Mouse (Mus musculus) embryo, embryonic 10 days (tissue): Measurements from ENCODE around the gene Mef2a.

Experiments
- DNase-seq: peaks from one replicate; pipeline ENCODE4 v3.0.0-alpha.2; 2015; ENCODE audit warnings: low spot score

The Mef2a gene

DNA sequence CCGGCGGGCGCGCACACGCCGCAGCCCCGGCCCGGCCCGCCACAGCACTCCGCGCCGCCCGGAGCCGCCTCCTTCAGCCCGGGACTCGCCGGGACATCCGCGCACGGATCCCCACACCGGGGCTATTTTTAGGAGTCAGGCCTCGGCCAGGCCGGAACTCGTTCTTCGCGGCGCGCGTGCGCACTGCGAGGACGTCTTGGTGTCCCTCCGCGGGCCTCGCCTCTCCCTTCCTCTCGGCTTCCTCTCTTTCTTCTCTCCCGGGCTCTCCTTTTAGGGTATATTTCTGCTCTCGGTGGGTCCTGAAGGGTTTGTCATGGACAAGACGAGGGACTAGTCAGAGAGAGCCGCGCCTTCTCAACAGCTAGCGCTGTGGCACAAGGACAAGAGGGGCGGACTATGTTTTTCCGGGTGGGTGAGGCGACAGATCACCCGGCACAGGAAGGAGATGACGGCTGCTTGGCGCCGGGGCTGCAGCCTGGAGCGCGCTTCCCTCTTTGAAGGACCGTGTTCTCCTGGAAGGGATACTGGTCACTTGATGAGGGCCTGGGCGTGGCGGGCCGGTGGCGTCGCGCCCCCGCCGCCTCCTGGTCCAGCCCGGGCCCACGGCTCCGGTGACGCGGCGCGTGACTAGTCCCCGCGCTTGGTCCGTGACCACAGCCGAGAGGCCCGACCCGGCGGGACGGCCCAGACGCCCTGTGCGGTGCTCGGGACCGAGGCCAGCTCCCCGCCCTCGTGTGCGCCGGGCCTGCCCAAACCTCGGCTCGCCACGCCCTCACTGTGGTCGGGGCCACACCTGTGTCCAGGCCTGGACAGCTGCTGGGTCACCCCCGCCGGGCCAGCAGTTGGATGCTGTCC, at the start of gene Mef2a:
Gene Mef2a, minus strand, starts transcription at position 130 of the 855 bp plus-strand sequence.
- peak; percentile 95 for DNase-seq

GRCm38 (mm10) chr7:67421476-67422186, 49.0 kb upstream of the Mef2a start:
- DNase-seq, result peak; percentile 33

DNA sequence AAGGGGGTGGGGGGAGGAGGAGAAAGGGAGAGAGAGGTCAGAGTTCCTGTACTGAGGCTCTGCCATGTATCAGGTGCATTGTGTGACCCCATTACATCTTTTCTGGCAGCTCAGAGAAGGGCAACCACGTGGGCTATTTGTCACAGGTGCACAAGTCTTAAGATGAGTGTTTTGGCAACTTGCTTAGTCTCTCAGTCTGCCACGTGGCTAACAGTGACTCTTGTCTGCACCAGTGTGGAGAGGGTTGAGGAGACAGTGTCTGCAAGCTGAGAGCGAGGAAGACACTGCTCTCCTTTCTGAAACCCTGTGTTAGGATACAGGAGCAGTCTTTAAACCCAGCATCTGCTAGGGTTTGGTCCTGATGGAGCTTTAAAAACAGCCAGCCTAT, 48.4 kb upstream of the Mef2a start:
- no peak for DNase-seq

DNA sequence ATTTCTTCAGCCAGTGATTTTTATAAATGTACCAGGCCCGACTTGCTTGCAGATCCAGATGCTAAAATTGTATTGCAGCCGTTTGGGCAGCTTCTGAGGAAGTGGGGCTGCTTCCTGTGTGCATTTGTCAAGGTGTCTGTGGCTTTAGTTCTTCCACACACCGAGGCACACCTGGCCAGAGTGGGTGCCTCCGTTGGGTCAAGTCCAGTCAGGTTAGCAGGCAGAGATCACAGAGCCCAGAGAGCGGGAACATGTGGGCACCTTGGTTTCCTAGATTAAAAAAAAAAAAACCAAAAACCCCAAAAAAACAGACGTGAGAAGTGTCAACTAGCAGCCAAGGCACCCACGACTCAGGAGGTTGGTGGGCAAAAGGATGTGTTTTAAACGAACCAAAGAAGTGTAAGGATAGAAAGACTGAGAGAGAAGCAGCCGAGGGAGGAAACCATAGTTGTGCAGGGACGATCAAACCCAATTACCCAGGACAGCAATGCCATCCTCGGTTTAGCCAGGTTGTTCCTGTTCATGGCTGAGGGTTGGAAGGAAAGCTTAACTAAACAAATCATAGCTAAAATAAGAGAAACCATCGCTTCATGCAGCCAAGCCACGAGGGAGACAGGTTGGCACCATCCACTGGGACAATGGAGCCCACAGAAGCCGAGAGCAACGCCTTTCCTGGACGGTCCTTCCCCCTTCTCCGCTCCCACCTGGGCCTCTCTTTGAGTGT, 47.1 kb upstream of the Mef2a start:
- DNase-seq, result no peak

DNA sequence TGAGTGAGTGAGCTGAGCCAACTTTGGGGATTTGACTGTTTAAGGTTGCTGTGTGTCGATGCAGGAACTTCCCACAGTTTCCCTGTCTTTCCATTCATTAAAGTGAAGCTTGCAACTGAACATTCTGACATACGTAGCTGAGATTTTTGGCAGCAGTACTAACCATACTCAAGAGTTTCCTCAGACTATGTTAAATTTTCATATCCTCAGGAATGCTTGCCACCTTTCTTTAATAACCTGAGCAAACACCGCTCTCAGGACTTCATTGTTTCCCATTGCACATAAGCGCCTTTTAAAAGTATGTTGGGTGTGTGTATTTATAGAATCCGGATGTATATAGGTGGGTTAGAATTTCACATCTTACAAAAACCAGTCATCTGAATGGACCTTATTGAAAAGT, 45.5 kb upstream of the Mef2a start:
- DNase-seq, result no peak

DNA sequence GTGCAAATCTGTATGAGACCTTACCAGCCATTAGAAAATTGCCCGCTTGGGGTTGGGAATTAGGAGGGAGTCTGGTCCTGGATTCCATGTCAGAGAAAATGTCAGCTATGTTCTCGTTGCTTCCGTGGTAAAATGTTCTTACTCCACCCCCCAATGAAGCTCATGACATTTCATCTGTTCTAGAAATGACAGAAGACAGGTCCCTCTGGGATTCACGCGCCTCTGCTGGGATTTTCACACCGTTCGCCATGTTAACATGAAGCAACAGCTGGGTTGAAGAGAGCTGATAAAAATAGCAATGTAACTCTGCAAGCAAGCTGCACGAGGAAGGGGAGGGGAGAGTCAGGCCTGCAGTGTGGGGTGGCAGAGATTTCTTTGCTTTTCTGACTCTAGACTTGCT, 42.1 kb upstream of the Mef2a start:
- no peak for DNase-seq

GRCm38 (mm10) chr7:67412686-67413085, 40.0 kb upstream of the Mef2a start:
- DNase-seq, result no peak

DNA sequence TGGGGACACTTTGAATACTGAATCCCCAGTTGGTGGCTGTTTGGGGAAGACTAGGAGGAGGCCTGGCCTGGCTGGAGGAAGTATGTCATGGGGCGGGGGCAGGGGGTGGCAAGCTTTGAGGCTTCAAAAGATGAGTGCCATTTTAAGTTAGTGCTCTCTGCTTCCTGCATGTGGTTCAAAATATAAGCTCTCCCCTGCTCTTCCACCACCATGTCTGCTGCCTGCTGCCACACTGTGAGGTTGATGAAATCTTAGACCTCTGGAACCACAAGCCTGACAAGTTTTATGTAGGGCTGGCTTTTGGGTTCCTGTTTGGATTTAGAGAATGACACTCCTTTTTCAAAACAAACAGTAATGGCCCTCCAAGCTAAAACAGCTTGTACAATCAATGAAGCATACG, 34.4 kb upstream of the Mef2a start:
- no peak for DNase-seq

DNA sequence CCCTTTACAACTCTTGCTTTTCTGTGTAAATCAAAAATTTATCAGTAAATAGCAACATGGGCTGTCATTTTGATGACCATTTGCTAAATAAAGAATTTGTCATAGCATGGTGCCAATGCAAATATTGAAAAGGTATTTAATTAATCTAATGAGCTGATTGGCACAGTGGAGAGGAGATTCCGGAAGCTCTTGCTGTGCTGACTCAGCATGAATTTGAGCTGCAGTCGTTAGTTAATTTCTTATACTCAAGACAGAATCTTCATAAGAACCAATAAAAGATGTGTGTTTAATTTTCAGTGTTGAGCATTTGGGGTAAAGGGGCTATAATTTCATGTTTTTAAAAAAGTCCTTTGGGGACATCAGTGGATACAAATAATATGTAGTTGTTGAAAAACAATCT, 31.5 kb upstream of the Mef2a start:
- DNase-seq, result no peak

DNA sequence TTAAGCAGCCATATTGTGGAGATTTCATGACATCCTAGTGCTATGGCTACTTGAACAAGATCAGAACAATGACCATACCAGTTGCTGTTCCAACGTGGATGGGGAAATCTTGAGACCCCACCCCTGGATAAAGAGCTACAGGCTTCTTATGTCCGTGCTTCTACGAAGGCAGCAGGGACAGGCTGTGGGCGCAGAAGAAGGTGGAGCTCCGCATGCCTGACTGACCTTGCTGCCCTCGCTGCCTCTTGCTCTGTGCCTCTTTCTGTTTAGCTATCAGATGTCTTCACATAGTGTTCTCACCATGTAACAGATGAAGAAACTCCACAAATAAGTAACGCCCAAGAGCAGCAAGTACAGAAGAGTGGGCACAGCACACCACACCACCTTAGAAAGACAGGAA, 29.7 kb upstream of the Mef2a start:
- no peak for DNase-seq

DNA sequence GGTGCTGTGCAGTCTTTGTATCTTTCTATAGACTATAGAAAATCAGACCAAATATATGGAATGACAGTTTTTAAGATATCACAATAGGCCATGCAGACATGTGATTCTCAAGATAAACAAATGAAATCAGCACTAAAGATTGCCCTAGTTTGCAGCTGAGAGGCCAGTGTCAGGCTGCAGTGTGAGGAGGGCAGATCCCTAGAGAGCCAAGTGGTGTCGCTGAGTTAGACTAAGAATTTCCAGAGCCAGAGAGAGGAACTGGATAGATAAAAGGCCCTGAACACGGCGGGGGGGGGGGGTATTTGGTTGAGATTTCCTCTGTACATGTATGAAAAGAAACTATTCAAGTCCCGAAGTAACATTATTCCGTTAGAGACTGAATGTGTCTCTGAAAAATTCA, 28.7 kb upstream of the Mef2a start:
- peak; percentile 33 for DNase-seq

GRCm38 (mm10) chr7:67390760-67391159, 18.1 kb upstream of the Mef2a start:
- no peak for DNase-seq

DNA sequence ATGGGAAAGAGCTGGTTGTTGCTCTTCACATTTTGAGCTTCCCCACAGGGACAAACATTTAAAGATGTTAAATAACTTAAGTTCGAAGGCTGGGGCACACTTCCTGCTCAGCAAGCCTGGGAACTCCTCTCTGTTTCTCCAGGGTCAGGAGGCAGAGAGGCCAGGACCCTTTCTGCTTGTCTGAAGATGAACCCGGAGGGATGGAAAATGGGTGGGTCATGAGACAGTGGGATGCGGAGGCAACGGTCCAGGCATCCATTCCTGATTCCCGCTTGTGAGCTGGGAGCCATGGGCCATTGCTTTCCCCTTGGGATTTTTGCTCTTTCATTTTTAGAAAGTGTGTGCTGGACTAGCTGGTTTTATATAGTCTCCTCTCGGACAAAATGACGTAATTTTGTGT, 17.4 kb upstream of the Mef2a start:
- no peak for DNase-seq

DNA sequence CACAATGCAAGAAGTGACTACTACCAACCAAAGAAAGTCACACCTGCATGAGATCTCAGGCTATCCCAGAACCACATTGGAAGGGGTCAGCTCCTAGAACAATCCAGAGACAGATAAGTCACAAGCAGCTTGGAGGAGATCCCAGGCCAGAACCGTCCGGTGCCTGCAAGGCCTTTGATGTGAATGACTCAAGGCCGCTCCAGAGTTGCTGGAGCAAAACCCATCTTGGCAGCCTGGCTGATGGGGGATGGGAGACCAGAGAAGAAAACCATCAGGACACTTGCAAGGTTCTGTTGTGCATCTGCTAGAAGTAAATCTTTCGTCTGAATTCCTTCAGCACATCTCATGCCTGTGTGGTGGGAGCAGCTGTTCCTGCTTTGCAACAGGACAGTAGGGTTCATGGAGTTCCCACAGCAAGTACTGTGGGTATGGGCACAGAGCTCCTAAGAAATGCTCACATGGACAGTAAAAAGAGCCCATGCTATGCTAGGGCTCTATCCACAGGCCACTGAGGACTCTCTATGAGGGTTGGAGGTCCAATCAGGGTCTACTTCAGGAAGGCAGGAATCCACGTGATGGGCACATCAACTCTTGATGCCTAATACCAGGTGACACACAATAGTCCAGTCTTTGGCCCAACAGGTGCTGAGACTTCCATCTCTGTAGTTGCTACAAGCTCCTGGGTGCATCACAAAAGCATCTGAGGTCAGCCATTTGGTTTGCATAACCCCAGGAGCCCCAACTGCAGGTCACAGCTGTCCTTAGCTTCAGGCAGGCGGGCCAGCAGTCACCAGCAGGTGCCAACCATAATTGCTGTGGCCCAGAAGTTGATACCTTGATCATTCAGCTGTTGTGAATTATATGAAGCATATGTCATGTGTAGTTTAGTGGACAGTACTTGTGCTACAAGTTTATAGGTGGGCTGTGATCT, 12.5 kb upstream of the Mef2a start:
- no peak for DNase-seq

GRCm38 (mm10) chr7:67380174-67381129, 7.8 kb upstream of the Mef2a start:
- DNase-seq, result no peak

DNA sequence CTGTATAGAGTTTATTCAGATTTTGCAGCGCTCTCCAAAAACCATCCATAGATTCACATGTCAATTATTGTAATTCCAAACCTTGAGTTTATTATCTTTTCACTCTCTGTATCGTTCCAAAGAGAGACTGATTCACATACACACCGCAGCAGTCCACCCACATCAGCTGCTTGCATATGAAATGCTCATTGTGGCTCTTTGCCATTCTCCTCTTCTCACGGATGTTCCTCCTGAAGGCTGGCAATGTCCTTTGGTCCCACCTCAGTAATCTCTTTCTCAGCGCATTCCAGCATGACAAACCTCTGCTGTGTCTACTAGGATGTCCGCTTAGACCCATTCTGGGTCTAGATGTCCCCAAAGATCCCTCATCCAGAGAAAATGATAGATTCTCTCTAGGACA, 4.1 kb upstream of the Mef2a start:
- no peak for DNase-seq

DNA sequence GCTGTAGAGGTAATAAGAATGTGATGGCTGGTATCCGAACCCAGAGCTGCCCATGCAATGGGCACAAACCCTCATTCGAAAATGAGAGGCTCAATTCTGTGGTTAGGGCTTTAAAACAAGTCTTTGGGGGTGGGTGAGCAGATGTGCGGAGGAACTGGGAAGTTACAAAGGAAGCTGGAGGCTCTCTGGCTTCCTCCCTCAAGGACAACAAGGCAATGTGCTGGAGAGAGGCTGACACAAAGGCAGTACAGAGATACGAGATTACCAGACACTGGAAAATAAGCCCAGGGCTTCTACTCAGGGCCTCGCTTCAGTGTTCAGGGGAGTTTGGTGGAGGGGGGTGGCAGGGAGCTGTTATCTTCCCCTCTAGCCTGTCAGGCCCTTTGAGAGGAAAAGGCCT, 1.3 kb upstream of the Mef2a start:
- peak; percentile 33 for DNase-seq

GRCm38 (mm10) chr7:67373584-67373960, 914 bp upstream of the Mef2a start:
- no peak for DNase-seq

- DNase-seq, result peak; percentile 28
Measured at GRCm38 (mm10) chr7:67371891-67372672, 576 bp downstream of the Mef2a start.
